Mouse (Mus musculus) bone marrow, adult 2 months (tissue): ENCODE results near the gene Smg7.

Experiments
- CTCF ChIP-seq: fragments of 200-500 bp; IDR thresholded peaks from 2 replicates; pipeline ENCODE4 v1.5.1; 2011; ENCODE audit warnings: low read length, control low read depth; ENCODE audit not compliant: control insufficient read depth, insufficient read depth
- POLR2A ChIP-seq: fragments of 200-500 bp; IDR thresholded peaks from 2 replicates; pipeline ENCODE4 v1.6.1; 2011; ENCODE audit warnings: low read depth, mild to moderate bottlenecking, control low read depth, low read length, borderline replicate concordance; ENCODE audit not compliant: control insufficient read depth

DNA sequence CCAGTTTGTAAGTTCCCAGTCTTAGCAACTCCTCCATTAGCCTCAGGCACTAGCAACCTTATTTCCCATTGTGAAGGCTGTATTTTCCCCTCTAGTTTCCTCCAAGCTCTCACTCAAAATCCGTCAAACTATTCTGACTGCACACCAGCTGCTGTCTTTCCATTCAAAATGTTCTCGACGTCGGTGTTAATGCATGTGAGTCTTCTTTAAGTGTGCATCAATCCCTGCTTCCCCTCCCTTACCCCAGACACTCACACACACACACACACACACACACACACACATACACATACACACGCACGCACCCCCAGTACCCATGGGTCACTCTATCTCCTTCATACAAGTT is 1.1 kb downstream of the Smg7 start:
- TF ChIP-seq CTCF = no peak
- no peak for TF ChIP-seq POLR2A
